Mouse (Mus musculus) heart, adult 2 months (tissue): ENCODE measurements at regions not wholly inside any gene's neighbourhood (a gene's known extent, or its start where the extent isn't known, plus 50 kb on each side); places are given as distances from the start of the nearest gene placed in this dataset.

Experiments
- CTCF ChIP-seq: fragments of 200-600 bp; IDR thresholded peaks from 2 replicates; pipeline ENCODE4 v1.8.1; 2022; ENCODE audit warnings: antibody characterized with exemption, mild to moderate bottlenecking, moderate library complexity
- EP300 ChIP-seq: fragments of 200-500 bp; IDR thresholded peaks from 2 replicates; pipeline ENCODE4 v1.6.1; 2011; ENCODE audit warnings: low read depth, low read length, control low read depth; ENCODE audit not compliant: insufficient read depth
- POLR2A ChIP-seq: fragments of 200-500 bp; IDR thresholded peaks from 2 replicates; pipeline ENCODE4 v1.6.1; 2011; ENCODE audit warnings: mild to moderate bottlenecking, low read depth, low read length, control low read depth; ENCODE audit not compliant: insufficient read depth

GRCm38 (mm10) chr2:179307932-179308303 lies 134.3 kb upstream of the Cdh4 start:
- TF ChIP-seq CTCF: no peak
- no peak for TF ChIP-seq EP300
- no peak for TF ChIP-seq POLR2A
